Mouse (Mus musculus): ENCODE measurements around the gene Agpat1. TPM values are rescaled to one million over a fixed set of nuclear protein-coding genes. Genes with fewer than 3 reads are reported as not detected.

Agpat1 gene
- polyA plus RNA-seq, 1 experiment from 2014 or later, result 74.8 TPM

- ATAC-seq (ENCODE audit: insufficient number of reproducible peaks, low FRiP score, low TSS enrichment, low read depth), result peak; percentile 18; the same call in 1 of the 2 replicates
- peak overlapping the region; percentile 95 for H3K4me3 ChIP-seq (ENCODE audit: low read depth, low read length)
- peaks cover 51% of the 10 kb centered on the region for H3K4me1 ChIP-seq (ENCODE audit: control insufficient read depth, insufficient read depth, low read length)
- DNase-seq (ENCODE audit: low spot score), result peak; percentile 55
- no peaks in the 10 kb centered on the region for H3K9me3 ChIP-seq (ENCODE audit: control insufficient read depth, low read length)
- H3K36me3 ChIP-seq (ENCODE audit: control insufficient read depth, insufficient read depth, low read length), result peaks cover 9% of the 10 kb centered on the region; the same call in 1 of the 2 replicates
- H3K27ac ChIP-seq (replicated peaks; ENCODE audit: low read depth, low read length), result peak overlapping the region; percentile 99
- peak overlapping the region; percentile 93 for H3K4me2 ChIP-seq (ENCODE audit: low read depth, severe bottlenecking)
- 2% methylated on average over 30 of the region's 32 CpGs for WGBS
- peak overlapping the region; percentile 96 for H3K9ac ChIP-seq (ENCODE audit: low read length)
- no peaks in the 10 kb centered on the region for H3K27me3 ChIP-seq (ENCODE audit: control insufficient read depth, insufficient read depth, low read length)
Observed at GRCm38 (mm10) chr17:34592581-34593549, 11.2 kb upstream of the Agpat1 start.

- Histone ChIP-seq H3K27me3 (ENCODE audit: control insufficient read depth, insufficient read depth, low read length) (no peaks in the 10 kb centered on the region), H3K9ac (ENCODE audit: low read length) (peak overlapping the region; percentile 96), H3K4me1 (ENCODE audit: control insufficient read depth, insufficient read depth, low read length) (peaks cover 49% of the 10 kb centered on the region), H3K4me2 (ENCODE audit: low read depth, severe bottlenecking) (peak overlapping the region; percentile 93), H3K4me3 (ENCODE audit: low read depth, low read length) (peak overlapping the region; percentile 95), H3K36me3 (ENCODE audit: control insufficient read depth, insufficient read depth, low read length) (peaks cover 9% of the 10 kb centered on the region; the same call in 1 of the 2 replicates), H3K27ac (replicated peaks; ENCODE audit: low read depth, low read length) (no peak overlapping the region), H3K9me3 (ENCODE audit: control insufficient read depth, low read length) (no peaks in the 10 kb centered on the region)
- WGBS, result 56% methylated on average over 31 of the region's 34 CpGs
- DNase-seq (ENCODE audit: low spot score) (peak; percentile 53), ATAC-seq (ENCODE audit: insufficient number of reproducible peaks, low FRiP score, low TSS enrichment, low read depth) (no peak)
Observed at GRCm38 (mm10) chr17:34593752-34594525, 10.1 kb upstream of the Agpat1 start.

GRCm38 (mm10) chr17:34596098-34596497, 8.0 kb upstream of the Agpat1 start:
- Histone ChIP-seq H3K4me1 (ENCODE audit: control insufficient read depth, insufficient read depth, low read length) (peaks cover 28% of the 10 kb centered on the region), H3K27me3 (ENCODE audit: control insufficient read depth, insufficient read depth, low read length) (no peaks in the 10 kb centered on the region), H3K36me3 (ENCODE audit: control insufficient read depth, insufficient read depth, low read length) (peaks cover 12% of the 10 kb centered on the region; the same call in 1 of the 2 replicates), H3K9ac (ENCODE audit: low read length) (no peak overlapping the region), H3K9me3 (ENCODE audit: control insufficient read depth, low read length) (no peaks in the 10 kb centered on the region), H3K4me2 (ENCODE audit: low read depth, severe bottlenecking) (no peak overlapping the region), H3K27ac (replicated peaks; ENCODE audit: low read depth, low read length) (no peak overlapping the region), H3K4me3 (ENCODE audit: low read depth, low read length) (no peak overlapping the region)
- no peak for ATAC-seq (ENCODE audit: insufficient number of reproducible peaks, low FRiP score, low TSS enrichment, low read depth)
- 75% methylated on average over 8 of the region's 8 CpGs for WGBS
- DNase-seq (ENCODE audit: low spot score), result no peak

GRCm38 (mm10) chr17:34597566-34598095, 6.4 kb upstream of the Agpat1 start, which contains the start of gene Ager:
Gene Ager (plus strand): TSS chr17:34597862.
- Histone ChIP-seq H3K4me3 (ENCODE audit: low read depth, low read length) (no peak within 1 kb of the TSS), H3K4me2 (ENCODE audit: low read depth, severe bottlenecking) (no peak within 1 kb of the TSS), H3K36me3 (ENCODE audit: control insufficient read depth, insufficient read depth, low read length) (peaks cover 15% of the 10 kb centered on the region; the same call in 1 of the 2 replicates), H3K9ac (ENCODE audit: low read length) (no peak within 1 kb of the TSS), H3K9me3 (ENCODE audit: control insufficient read depth, low read length) (no peaks in the 10 kb centered on the region), H3K27me3 (ENCODE audit: control insufficient read depth, insufficient read depth, low read length) (no peaks in the 10 kb centered on the region), H3K27ac (replicated peaks; ENCODE audit: low read depth, low read length) (no peak within 1 kb of the TSS), H3K4me1 (ENCODE audit: control insufficient read depth, insufficient read depth, low read length) (peaks cover 25% of the 10 kb centered on the region)
- ATAC-seq (ENCODE audit: insufficient number of reproducible peaks, low FRiP score, low TSS enrichment, low read depth) (no peak), DNase-seq (ENCODE audit: low spot score) (no peak)
- 14% methylated on average over 6 of the region's 6 CpGs for WGBS

- peaks cover 12% of the 10 kb centered on the region; the same call in 1 of the 2 replicates for H3K36me3 ChIP-seq (ENCODE audit: control insufficient read depth, insufficient read depth, low read length)
- ATAC-seq (ENCODE audit: insufficient number of reproducible peaks, low FRiP score, low TSS enrichment, low read depth) (no peak), DNase-seq (ENCODE audit: low spot score) (no peak)
- 81% methylated on average over 9 of the region's 9 CpGs for WGBS
- no peak overlapping the region for H3K9ac ChIP-seq (ENCODE audit: low read length)
- H3K4me2 ChIP-seq (ENCODE audit: low read depth, severe bottlenecking), result no peak overlapping the region
- peaks cover 17% of the 10 kb centered on the region for H3K4me1 ChIP-seq (ENCODE audit: control insufficient read depth, insufficient read depth, low read length)
- no peak overlapping the region for H3K4me3 ChIP-seq (ENCODE audit: low read depth, low read length)
- H3K9me3 ChIP-seq (ENCODE audit: control insufficient read depth, low read length), result no peaks in the 10 kb centered on the region
- H3K27ac ChIP-seq (replicated peaks; ENCODE audit: low read depth, low read length), result no peak overlapping the region
- H3K27me3 ChIP-seq (ENCODE audit: control insufficient read depth, insufficient read depth, low read length), result no peaks in the 10 kb centered on the region
Observed at GRCm38 (mm10) chr17:34599891-34600290, 4.2 kb upstream of the Agpat1 start.

GRCm38 (mm10) chr17:34601796-34602195, 2.3 kb upstream of the Agpat1 start:
- no peak for DNase-seq (ENCODE audit: low spot score)
- WGBS, result 85% methylated on average over 12 of the region's 12 CpGs
- no peak for ATAC-seq (ENCODE audit: insufficient number of reproducible peaks, low FRiP score, low TSS enrichment, low read depth)
- H3K4me3 ChIP-seq (ENCODE audit: low read depth, low read length), result no peak overlapping the region
- peaks cover 7% of the 10 kb centered on the region; the same call in 1 of the 2 replicates for H3K36me3 ChIP-seq (ENCODE audit: control insufficient read depth, insufficient read depth, low read length)
- H3K9ac ChIP-seq (ENCODE audit: low read length), result no peak overlapping the region
- H3K9me3 ChIP-seq (ENCODE audit: control insufficient read depth, low read length), result no peaks in the 10 kb centered on the region
- H3K4me1 ChIP-seq (ENCODE audit: control insufficient read depth, insufficient read depth, low read length), result peaks cover 25% of the 10 kb centered on the region
- H3K27me3 ChIP-seq (ENCODE audit: control insufficient read depth, insufficient read depth, low read length), result no peaks in the 10 kb centered on the region
- H3K27ac ChIP-seq (replicated peaks; ENCODE audit: low read depth, low read length), result no peak overlapping the region
- 0 out of 2 replicates have a peak overlapping the region, but pooled peaks have one; percentile 73 for H3K4me2 ChIP-seq (ENCODE audit: low read depth, severe bottlenecking)

- Histone ChIP-seq H3K27me3 (ENCODE audit: control insufficient read depth, insufficient read depth, low read length) (no peaks in the 10 kb centered on the region), H3K4me2 (ENCODE audit: low read depth, severe bottlenecking) (peak within 1 kb of the TSS; percentile 93), H3K9me3 (ENCODE audit: control insufficient read depth, low read length) (no peaks in the 10 kb centered on the region), H3K36me3 (ENCODE audit: control insufficient read depth, insufficient read depth, low read length) (peaks cover 7% of the 10 kb centered on the region; the same call in 1 of the 2 replicates), H3K4me1 (ENCODE audit: control insufficient read depth, insufficient read depth, low read length) (peaks cover 16% of the 10 kb centered on the region), H3K4me3 (ENCODE audit: low read depth, low read length) (peak within 1 kb of the TSS; percentile 96), H3K27ac (replicated peaks; ENCODE audit: low read depth, low read length) (peak within 1 kb of the TSS; percentile 49), H3K9ac (ENCODE audit: low read length) (peak within 1 kb of the TSS; percentile 66)
- DNase-seq (ENCODE audit: low spot score) (peak; percentile 99), ATAC-seq (ENCODE audit: insufficient number of reproducible peaks, low FRiP score, low TSS enrichment, low read depth) (peak; percentile 97)
- WGBS, result under 1% methylated on average over 30 of the region's 30 CpGs
Observed at GRCm38 (mm10) chr17:34603375-34604060, 544 bp upstream of the Agpat1 start, which contains the start of gene Rnf5. Gene Rnf5 (minus strand): TSS chr17:34603690.
